Mouse (Mus musculus): ENCODE data around the gene Cabs1.

Gene Cabs1

DNA sequence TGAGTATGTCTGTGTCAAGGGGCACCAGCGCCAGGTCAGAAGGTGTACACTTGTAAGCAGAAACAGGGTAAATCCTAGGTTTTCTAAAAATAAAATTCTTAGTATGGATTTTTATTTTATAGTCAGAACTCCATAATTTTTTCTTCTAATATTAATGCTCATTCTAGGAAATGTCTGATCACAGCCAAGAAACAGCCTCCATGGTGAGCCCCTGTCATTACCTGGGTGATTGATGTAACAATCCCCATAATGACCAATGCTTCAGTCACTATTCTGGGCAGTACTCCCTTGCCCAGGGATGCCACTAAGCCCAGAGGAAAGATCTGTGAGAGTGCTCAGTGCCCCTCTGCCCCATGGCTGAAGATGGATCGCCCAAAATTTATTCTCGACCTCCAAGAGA lies at the start of gene Cabs1:
Gene Cabs1, plus strand, starts transcription at position 301 of the 400 bp plus-strand sequence.
- in situ Hi-C loops (cut with MboI; ENCODE audit: unreplicated experiment in 2 of 2) = no loop called here

DNA sequence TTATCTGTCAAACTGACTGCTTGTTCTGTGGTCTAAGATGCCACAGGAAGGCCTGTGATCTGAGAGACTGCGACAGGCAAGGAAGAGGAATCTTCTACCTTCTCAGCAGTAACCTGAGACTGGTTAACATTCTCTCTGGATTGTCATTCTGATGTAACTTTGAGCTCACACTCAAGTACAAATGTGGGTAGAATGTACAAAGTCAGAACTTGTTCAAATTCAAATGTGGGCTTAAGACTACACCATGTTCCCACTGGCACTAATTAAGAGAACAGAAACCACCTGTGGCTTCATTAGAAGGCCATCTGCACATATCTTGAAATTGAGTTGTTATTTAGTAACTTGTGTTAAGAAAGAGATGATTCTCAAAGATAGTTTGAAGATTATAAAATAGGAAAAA lies 47.6 kb upstream of the Cabs1 start:
- in situ Hi-C loops (cut with MboI; ENCODE audit: unreplicated experiment in 2 of 2) = no loop called here

DNA sequence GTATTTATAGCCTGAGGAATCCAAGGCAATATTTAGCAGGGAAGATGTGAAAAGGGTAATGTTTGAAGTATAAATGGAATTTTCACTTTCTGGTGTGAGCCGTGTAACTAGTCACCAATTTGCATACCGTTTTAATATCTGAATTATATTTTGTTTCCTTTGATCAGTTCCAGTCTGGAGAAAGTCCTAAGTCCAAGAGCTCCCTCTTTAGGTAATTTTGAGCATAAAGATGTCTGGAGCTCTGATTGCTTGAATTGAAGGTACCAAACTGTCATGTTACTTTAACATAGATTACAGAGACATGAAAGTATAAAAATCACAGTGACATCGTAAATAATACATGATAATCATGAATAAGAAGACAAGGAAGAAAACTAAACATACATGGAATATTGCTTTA lies 38.5 kb upstream of the Cabs1 start:
- in situ Hi-C loops (cut with MboI; ENCODE audit: unreplicated experiment in 2 of 2) = no loop called here

DNA sequence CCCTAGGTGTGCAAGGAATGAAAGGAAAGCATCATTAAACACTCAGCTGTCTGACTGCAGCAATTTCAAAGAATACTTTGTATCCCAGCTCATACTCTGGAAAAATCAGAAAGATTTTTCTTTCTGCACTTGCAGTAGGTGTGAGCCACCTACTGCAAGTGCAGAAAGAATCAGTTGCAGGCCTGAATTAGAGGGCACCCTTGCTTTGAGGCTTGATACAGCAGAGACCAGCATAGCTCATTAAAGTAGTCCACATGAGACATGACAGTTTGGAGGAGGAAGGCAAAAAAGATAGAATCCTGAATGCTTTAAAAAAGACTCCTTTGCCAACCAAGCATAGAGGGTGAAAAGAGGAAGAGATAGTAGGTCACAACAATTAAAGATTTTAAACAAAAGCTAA lies 36.7 kb upstream of the Cabs1 start:
- in situ Hi-C loops (cut with MboI; ENCODE audit: unreplicated experiment in 2 of 2) = no loop called here

DNA sequence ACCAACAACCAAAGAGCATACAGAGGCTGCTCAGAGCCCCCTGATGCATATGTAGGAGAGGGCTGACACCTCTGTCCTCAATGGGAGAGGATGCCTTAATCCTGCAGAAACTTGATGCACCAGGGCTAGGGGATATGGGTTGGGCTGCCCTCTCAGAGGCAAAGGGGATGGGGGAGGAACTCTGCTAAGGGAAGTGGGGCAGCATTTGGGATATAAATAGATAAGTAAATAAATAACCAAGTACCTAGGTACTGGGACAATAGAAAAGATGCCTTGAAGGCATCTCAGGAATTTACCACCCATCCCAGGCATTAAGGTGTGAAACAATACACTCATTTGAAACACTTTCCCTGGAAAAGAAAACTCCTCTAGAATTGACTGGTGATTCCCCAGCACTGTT lies 27.4 kb upstream of the Cabs1 start:
- in situ Hi-C loops (cut with MboI; ENCODE audit: unreplicated experiment in 2 of 2) = no loop called here

DNA sequence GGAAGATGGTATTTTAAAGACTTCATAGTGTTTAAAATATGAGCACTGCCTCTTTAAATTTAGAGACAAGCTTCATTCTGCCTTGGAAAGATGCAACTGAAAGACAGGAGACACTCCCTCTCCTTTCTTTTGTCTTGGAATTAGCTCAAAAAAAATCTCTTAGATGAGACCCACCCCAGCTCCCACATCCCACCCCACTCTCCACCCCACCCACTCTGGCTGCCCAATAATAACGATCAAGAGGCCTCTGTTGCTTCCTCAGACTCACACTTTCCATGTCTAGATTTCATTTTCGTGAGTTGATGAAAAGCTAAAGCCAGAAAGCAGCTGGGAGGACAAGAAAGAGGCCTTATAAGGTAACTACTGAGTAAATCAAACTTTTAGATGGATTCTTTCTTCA lies 10.0 kb upstream of the Cabs1 start, which contains the start of the genes 2310003L06Rik and Gm28434:
Gene 2310003L06Rik, plus strand, starts transcription at position 259 of the 400 bp plus-strand sequence.
Gene Gm28434, plus strand, starts transcription at position 317 of the 400 bp plus-strand sequence.
- in situ Hi-C loops (cut with MboI; ENCODE audit: unreplicated experiment in 2 of 2) = no loop called here

DNA sequence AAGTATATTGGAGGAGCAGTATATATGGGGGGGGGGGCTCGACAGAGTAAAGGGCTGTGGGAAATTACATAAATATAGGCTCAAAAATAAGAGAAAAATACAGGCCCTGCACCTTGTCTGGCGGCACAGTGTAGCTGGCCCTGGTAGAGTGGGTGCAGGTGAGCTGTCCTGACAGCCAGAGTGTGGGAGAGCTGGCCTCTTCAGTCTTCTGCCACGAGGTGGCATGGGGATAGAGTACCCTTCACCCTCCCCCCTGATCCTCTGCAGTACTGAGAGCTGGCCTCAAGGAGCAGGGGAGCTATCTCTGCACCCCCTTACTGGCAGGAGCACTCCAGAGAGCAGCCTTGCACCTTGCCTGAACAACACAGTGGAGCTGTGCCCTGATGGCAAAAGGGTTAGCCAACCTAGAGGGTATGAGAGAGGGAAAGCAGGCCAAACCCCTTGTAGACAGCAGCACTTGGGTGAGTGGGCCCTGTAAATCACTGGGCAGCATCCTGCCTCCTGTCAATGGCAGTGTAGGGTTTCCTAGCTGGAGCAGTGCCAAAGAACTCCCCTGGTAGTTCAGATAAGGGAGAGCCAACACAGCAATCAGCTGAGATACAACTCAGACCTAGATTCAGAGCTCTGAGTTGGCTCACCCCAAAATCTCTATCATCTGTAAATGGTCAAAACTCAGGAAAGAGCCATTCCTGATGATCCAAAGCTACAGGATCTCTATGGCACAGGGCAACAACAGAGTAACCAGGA lies 3.4 kb downstream of the Cabs1 start:
- in situ Hi-C loops (cut with MboI; ENCODE audit: unreplicated experiment in 2 of 2) = no loop called here

DNA sequence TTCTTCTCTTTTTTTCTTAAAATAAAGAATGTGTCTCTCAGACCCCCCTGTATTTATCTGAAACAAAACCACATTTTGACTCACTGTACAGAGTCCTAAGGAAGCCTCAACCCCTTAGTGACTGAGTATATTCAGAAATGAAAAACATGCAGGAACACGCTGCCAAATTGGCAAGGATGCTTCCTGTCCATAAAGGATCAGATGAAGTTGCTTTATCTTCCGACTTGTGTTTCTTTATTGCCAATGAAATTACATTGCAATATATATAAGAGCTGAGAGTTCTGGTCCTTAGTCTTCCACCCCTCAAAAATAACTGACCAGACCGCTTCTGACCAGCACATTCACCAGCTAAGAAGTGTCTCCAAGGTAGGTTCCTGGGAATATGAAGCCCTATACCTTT lies 23.0 kb downstream of the Cabs1 start, which contains the start of gene Smr3a:
Gene Smr3a, plus strand, starts transcription at position 301 of the 400 bp plus-strand sequence.
- in situ Hi-C loops (cut with MboI; ENCODE audit: unreplicated experiment in 2 of 2) = no loop called here

DNA sequence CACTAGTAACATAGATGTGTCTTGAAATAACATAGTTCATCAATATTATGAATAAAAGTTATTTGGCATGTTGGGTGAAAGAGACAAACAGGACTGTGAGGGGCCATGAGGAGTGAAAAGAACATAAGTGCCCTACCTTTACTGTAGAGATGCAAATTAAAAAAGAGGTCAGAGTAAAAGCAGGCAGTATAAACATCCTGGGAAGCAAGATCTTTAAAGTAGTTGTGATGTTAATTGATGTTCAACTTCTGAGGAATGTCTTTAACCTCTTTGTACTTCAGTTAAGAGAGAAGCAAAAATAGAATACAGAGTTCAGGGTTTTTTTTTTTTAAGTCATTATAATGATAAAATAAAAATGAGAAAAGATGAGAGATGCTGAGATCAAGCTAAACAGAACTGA lies 26.0 kb downstream of the Cabs1 start:
- in situ Hi-C loops (cut with MboI; ENCODE audit: unreplicated experiment in 2 of 2) = no loop called here

Measured in v-Abl transformed pro-B cells (cell line).